Mouse (Mus musculus) bone marrow macrophage, adult 2 months (primary cell): ENCODE measurements around the gene Sult5a1.

Source experiments
- CTCF ChIP-seq: IDR thresholded peaks from 2 replicates; pipeline ENCODE4 v1.5.1; 2012; ENCODE audit warnings: low read depth, mild to moderate bottlenecking, low read length, moderate library complexity
- POLR2A ChIP-seq: IDR thresholded peaks from 2 replicates; pipeline ENCODE4 v1.6.1; 2012; ENCODE audit warnings: mild to moderate bottlenecking, low read depth, low read length, borderline replicate concordance

DNA sequence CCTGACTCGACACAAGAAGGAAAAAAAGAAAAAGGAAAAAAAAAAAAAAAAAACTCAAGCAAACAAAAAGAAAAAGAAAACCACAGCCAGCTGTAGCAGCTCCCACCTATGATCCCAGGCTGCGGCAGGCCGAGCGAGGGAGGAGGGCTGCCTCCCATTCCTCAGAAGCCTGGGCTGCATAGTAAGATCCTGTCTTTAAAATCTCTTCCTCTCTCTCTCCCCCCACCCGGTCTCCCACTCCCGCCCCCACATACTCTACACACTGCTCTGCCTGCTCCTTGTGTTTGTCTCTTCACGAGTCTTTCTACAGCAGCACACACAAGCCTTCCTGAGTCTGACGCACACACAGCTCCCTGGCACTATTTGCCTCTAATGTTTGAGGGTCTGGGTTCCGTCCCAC is 36.1 kb downstream of the Sult5a1 start:
- TF ChIP-seq POLR2A (no peak), CTCF (no peak)
